Mouse (Mus musculus): ENCODE measurements around the gene Mdm4.

DNA sequence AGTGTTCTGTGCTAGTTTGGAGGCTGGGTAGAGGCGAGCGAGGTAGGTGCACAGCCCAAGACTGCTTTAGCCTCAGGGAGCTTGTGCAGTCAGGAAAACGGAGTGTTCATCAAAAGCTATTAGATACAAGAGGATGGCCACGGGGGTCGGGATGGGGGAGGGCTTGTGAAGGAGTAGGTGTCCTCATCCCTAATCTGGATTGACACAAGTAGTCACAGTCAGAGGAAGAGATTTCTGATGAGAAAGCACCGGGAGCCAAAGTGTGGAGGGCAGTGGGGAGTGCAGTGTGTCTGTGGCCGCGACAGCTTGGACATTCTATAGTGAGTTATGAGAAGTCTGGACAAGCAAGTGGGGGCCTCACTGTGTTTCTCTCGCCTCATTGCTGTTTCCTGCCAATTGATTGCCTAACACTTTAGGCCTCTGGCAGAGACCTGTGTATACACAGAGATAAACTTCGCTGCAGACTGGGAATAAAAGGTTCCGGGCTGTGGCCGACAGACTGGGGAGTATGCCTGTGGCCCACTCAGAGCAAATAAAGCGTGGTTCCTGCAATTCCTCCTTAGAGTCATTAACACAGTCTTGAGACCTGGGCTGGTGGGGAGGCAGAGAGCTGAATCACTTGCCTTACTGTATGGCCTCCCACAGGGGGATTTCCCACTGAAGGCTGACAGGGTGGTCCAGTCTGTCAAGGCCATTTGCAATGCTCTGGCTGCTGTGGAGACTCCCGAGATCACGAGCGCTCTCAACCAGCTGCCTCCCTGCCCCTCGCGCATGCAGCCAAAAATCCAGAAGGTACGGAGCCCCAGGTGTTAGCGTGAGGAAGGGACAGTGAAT lies 46.5 kb upstream of the Mdm4 start:
- TF ChIP-seq POLR2A (IDR thresholded peaks at IDR 0.05; ENCODE audit: insufficient read depth, low read depth, low read length) = no peak
- peak; percentile 60; the same call in 1 of the 2 replicates for TF ChIP-seq EP300 (IDR thresholded peaks at IDR 0.05; ENCODE audit: insufficient read depth, low read depth, low read length)
- no peak for TF ChIP-seq CTCF (IDR thresholded peaks at IDR 0.05)
